Mouse (Mus musculus): ENCODE data around the gene Med15.
"Not testable (repeated sequence)": the region's sequence is repeated elsewhere in the genome, so short reads cannot be mapped to it uniquely, and the experiment has no call there.

Gene Med15

GRCm38 (mm10) chr16:17633481-17634181 lies 99.1 kb downstream of the Med15 start:
- DNase-seq (ENCODE audit: low read depth, low spot score): no peak
- H3K27me3 ChIP-seq (ENCODE audit: control insufficient read depth, insufficient read depth, low read length, poor library complexity, severe bottlenecking): no peaks in the 10 kb centered on the region
- peaks cover 11% of the 10 kb centered on the region for H3K36me3 ChIP-seq (ENCODE audit: control insufficient read depth, insufficient read depth, low read length, poor library complexity, severe bottlenecking)

DNA sequence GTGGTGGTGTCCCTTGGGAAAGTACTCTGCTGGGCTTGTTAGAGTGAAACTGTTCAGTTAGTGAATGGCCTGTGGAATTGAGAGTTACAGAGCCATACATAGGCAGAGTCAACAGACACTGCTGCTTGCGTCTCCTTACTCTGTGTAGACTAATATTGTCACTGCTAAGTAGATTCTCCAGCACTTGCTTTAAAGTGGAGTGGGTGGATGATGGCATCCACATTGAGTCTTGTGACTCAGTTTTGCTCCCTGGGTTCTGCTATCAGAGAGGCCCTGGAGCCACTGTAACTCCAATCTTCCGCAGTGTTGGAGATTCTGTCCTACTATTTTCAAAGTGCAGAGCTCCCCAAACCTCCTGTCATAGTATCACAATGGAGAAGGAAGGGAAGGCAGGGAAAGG lies 100.1 kb downstream of the Med15 start:
- no peaks in the 10 kb centered on the region for H3K27me3 ChIP-seq (ENCODE audit: control insufficient read depth, insufficient read depth, low read length, poor library complexity, severe bottlenecking)
- no peak for DNase-seq (ENCODE audit: low read depth, low spot score)
- peaks cover 10% of the 10 kb centered on the region for H3K36me3 ChIP-seq (ENCODE audit: control insufficient read depth, insufficient read depth, low read length, poor library complexity, severe bottlenecking)

DNA sequence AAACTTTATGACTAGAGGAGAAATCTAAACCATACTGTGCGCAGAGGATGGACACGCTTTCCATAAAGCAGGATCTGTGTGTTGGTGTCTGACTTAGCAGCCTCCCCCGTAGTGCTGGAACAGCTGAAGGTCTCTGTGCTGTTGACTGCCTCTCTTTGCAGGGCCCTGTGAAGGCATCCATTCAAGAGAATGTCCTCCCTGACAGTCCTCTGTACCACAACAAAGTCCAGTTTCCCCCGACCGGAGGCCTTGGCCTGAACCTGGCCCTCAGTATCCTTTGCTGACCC lies 106.5 kb downstream of the Med15 start:
- H3K27me3 ChIP-seq (ENCODE audit: control insufficient read depth, insufficient read depth, low read length, poor library complexity, severe bottlenecking): no peaks in the 10 kb centered on the region
- H3K36me3 ChIP-seq (ENCODE audit: control insufficient read depth, insufficient read depth, low read length, poor library complexity, severe bottlenecking): peaks cover 6% of the 10 kb centered on the region
- no peak for DNase-seq (ENCODE audit: low read depth, low spot score)

DNA sequence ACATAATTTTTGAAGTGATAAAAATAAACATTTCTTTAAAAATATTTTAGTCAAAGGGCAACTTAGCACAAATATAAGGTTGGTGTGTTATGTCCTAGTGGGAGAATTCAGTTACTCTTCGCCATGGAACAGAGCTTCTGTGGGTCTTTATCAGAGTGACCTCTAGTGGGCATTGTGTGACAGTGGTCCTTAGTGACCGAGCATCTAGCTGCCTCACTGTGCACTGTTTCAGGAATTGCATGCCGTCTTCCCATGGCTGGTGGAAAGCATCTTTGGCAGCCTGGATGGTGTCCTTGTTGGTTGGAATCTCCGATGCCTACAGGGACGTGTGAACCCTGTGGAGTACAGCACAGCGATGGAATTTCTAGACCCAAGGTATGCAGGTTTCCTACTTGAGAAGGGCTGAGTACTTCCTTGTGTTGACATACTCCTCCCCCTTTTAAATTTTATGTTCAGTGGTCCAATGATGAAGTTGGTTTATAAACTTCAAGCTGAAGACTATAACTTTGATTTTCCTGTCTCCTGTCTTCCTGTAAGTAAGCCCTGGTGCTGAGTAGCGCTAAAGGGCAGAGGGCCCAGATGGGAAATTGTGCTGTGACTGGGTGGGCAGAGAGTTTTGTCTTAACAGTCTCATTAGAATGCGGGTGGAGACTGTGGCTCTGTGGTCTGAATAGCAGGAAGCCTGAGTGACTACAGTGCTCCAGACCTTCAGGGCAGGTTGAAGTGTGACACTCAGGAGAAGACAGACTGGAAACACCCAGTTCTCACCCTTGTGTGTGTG lies 107.0 kb downstream of the Med15 start:
- Histone ChIP-seq H3K36me3 (ENCODE audit: control insufficient read depth, insufficient read depth, low read length, poor library complexity, severe bottlenecking) (peaks cover 6% of the 10 kb centered on the region), H3K27me3 (ENCODE audit: control insufficient read depth, insufficient read depth, low read length, poor library complexity, severe bottlenecking) (no peaks in the 10 kb centered on the region)
- peak; percentile 46 for DNase-seq (ENCODE audit: low read depth, low spot score)

- no peak for DNase-seq (ENCODE audit: low read depth, low spot score)
- H3K36me3 ChIP-seq (ENCODE audit: control insufficient read depth, insufficient read depth, low read length, poor library complexity, severe bottlenecking): no peaks in the 10 kb centered on the region; the same call in 1 of the 2 replicates
- H3K27me3 ChIP-seq (ENCODE audit: control insufficient read depth, insufficient read depth, low read length, poor library complexity, severe bottlenecking): no peaks in the 10 kb centered on the region
Observed at GRCm38 (mm10) chr16:17621936-17622335, 110.8 kb downstream of the Med15 start.

GRCm38 (mm10) chr16:17619198-17620105 lies 113.2 kb downstream of the Med15 start, which contains the start of gene Smpd4:
TSS of gene Smpd4 (plus strand) at chr16:17619354.
- peak; percentile 89 for DNase-seq (ENCODE audit: low read depth, low spot score)
- Histone ChIP-seq H3K27me3 (ENCODE audit: control insufficient read depth, insufficient read depth, low read length, poor library complexity, severe bottlenecking) (no peaks in the 10 kb centered on the region), H3K36me3 (ENCODE audit: control insufficient read depth, insufficient read depth, low read length, poor library complexity, severe bottlenecking) (no peaks in the 10 kb centered on the region)

GRCm38 (mm10) chr16:17617922-17618565 lies 114.6 kb downstream of the Med15 start:
- Histone ChIP-seq H3K36me3 (ENCODE audit: control insufficient read depth, insufficient read depth, low read length, poor library complexity, severe bottlenecking) (no peaks in the 10 kb centered on the region), H3K27me3 (ENCODE audit: control insufficient read depth, insufficient read depth, low read length, poor library complexity, severe bottlenecking) (no peaks in the 10 kb centered on the region)
- DNase-seq (ENCODE audit: low read depth, low spot score): peak; percentile 68

- Histone ChIP-seq H3K27me3 (ENCODE audit: control insufficient read depth, insufficient read depth, low read length, poor library complexity, severe bottlenecking) (no peaks in the 10 kb centered on the region), H3K36me3 (ENCODE audit: control insufficient read depth, insufficient read depth, low read length, poor library complexity, severe bottlenecking) (no peaks in the 10 kb centered on the region)
- DNase-seq (ENCODE audit: low read depth, low spot score): no peak
Observed at GRCm38 (mm10) chr16:17616212-17616611, 116.5 kb downstream of the Med15 start.

DNA sequence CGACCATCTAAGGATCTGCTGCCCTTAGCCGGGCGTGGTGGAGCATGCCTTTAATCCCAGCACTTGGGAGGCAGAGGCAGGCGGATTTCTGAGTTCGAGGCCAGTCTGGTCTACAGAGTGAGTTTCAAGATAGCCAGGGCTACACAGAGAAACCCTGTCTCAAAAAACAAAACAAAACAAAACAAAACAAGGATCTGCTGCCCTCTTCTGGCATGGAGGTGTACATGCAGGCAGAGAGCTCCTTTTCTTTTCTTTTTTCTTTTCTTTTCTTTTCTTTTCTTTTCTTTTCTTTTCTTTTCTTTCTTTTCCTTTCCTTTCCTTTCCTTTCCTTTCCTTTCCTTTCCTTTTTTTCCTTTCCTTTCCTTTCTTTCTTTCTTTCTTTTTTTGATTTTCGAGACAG lies 118.0 kb downstream of the Med15 start:
- H3K27me3 ChIP-seq (ENCODE audit: control insufficient read depth, insufficient read depth, low read length, poor library complexity, severe bottlenecking); H3K36me3 ChIP-seq (ENCODE audit: control insufficient read depth, insufficient read depth, low read length, poor library complexity, severe bottlenecking): not testable (repeated sequence)
- DNase-seq (ENCODE audit: low read depth, low spot score): peak; percentile 38

- no peak for DNase-seq (ENCODE audit: low read depth, low spot score)
- H3K36me3 ChIP-seq (ENCODE audit: control insufficient read depth, insufficient read depth, low read length, poor library complexity, severe bottlenecking): no peaks in the 10 kb centered on the region
- no peaks in the 10 kb centered on the region for H3K27me3 ChIP-seq (ENCODE audit: control insufficient read depth, insufficient read depth, low read length, poor library complexity, severe bottlenecking)
Observed at GRCm38 (mm10) chr16:17611383-17611782, 121.3 kb downstream of the Med15 start.

- Histone ChIP-seq H3K36me3 (ENCODE audit: control insufficient read depth, insufficient read depth, low read length, poor library complexity, severe bottlenecking) (no peaks in the 10 kb centered on the region), H3K27me3 (ENCODE audit: control insufficient read depth, insufficient read depth, low read length, poor library complexity, severe bottlenecking) (no peaks in the 10 kb centered on the region)
- no peak for DNase-seq (ENCODE audit: low read depth, low spot score)
Observed at GRCm38 (mm10) chr16:17605684-17606083, 127.0 kb downstream of the Med15 start.

GRCm38 (mm10) chr16:17604941-17605340 lies 127.8 kb downstream of the Med15 start:
- Histone ChIP-seq H3K27me3 (ENCODE audit: control insufficient read depth, insufficient read depth, low read length, poor library complexity, severe bottlenecking) (no peaks in the 10 kb centered on the region), H3K36me3 (ENCODE audit: control insufficient read depth, insufficient read depth, low read length, poor library complexity, severe bottlenecking) (no peaks in the 10 kb centered on the region)
- no peak for DNase-seq (ENCODE audit: low read depth, low spot score)
